Mouse (Mus musculus): Measurements from ENCODE around the gene P2ry12.

DNA sequence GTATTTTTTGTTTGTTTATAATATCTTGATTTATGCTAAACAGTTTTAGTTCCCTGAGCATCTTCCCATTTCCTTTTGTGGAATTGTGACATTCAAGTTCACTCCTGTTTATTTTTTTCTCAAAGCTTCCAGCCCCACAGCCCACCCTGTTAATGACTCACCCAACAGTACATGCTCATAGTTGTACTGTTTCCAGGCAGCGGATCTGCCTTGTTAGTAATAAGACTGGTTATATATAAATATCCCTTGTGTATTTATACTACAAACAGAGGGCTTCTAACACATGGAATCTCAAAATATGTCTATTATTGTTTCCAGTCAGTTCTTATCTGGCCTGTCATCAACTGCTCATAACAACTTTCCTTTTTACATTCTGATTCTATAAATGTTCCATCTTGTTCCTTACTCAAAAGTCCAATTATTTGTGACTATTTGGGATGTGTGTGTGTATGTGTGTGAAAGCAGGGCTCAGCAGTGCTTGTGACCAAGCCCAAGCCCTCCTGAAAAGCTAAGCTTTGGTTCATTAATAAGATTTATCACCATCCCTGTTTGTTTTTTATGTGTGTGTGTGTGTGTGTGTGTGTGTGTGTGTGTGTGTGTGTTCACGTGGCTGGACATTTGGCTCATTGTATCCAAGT lies 95.1 kb downstream of the P2ry12 start:
- TF ChIP-seq CTCF (IDR thresholded peaks at IDR 0.05; ENCODE audit: low read depth, low read length) (no peak), POLR2A (IDR thresholded peaks at IDR 0.05; ENCODE audit: extremely low read depth, insufficient read depth, low read length) (no peak)
